In genomic region chr11:81560374-81560773, GRCm38 (mm10) we compare ENCODE assay signal across 23 mouse cellular contexts.
"Had no signal": no experiment of that assay in that cellular context is flagged by ENCODE, and none has a peak within 500 bp of the region (broad histone marks: within the 10 kb centered on the region; RNA-seq: fewer than 3 reads in every experiment).

No protein-coding gene starts in this region.

- H3K4me1 ChIP-seq: heart, embryonic 10.5 days; heart, embryonic 12.5 days; hindbrain, embryonic 15.5 days; limb, embryonic 13.5 days; limb, embryonic 15.5 days; liver, embryonic 12.5 days had no signal

- H3K4me3 ChIP-seq: heart, embryonic 10.5 days; heart, embryonic 12.5 days; hindbrain, embryonic 13.5 days; hindbrain, embryonic 15.5 days; limb, embryonic 13.5 days; limb, embryonic 15.5 days; liver, embryonic 12.5 days had no signal

- H3K9me3 ChIP-seq: heart, embryonic 10.5 days; heart, embryonic 12.5 days; hindbrain, embryonic 13.5 days; hindbrain, embryonic 15.5 days; limb, embryonic 13.5 days; limb, embryonic 15.5 days; liver, embryonic 12.5 days had no signal

- DNase-seq: gastrocnemius, postnatal 14 days; gastrocnemius, postnatal 36 days; heart, adult 18-20 months; heart, postnatal 10 days; kidney, adult 11 months; kidney, adult 2 months; kidney, adult 9 months; kidney, postnatal 10 days; kidney, postnatal 25 days; layer of hippocampus, adult 9-11 months; layer of hippocampus, postnatal 36 days; left cerebral cortex, postnatal 4 days; lung, adult 18-20 months had no signal

- H3K27me3 ChIP-seq: hindbrain, embryonic 13.5 days; hindbrain, embryonic 15.5 days; limb, embryonic 13.5 days; limb, embryonic 15.5 days; liver, embryonic 12.5 days had no signal

- H3K36me3 ChIP-seq: heart, embryonic 10.5 days; heart, embryonic 12.5 days; hindbrain, embryonic 13.5 days; hindbrain, embryonic 15.5 days; limb, embryonic 13.5 days; limb, embryonic 15.5 days; liver, embryonic 12.5 days had no signal

- H3K4me2 ChIP-seq: heart, embryonic 12.5 days; hindbrain, embryonic 13.5 days; hindbrain, embryonic 15.5 days; limb, embryonic 13.5 days; limb, embryonic 15.5 days; liver, embryonic 12.5 days had no signal

- ATAC-seq: hindbrain, postnatal 0 days; intestine, embryonic 16.5 days; liver, embryonic 12.5 days had no signal

- H3K9ac ChIP-seq: heart, embryonic 12.5 days; hindbrain, embryonic 13.5 days; hindbrain, embryonic 15.5 days; limb, embryonic 13.5 days; limb, embryonic 15.5 days; liver, embryonic 12.5 days; liver, embryonic 14.5 days had no signal

- H3K27ac ChIP-seq: heart, embryonic 10.5 days; hindbrain, embryonic 13.5 days; hindbrain, embryonic 15.5 days; hindbrain, postnatal 0 days; limb, embryonic 13.5 days; limb, embryonic 15.5 days; liver, embryonic 12.5 days; liver, embryonic 14.5 days had no signal
